Mouse (Mus musculus) MEL (cell line): ENCODE data around the gene Hlcs. TPM values are rescaled to one million over a fixed set of nuclear protein-coding genes. Genes with fewer than 3 reads are reported as not detected.

Source experiments
- DNase-seq: peaks from one replicate; pipeline ENCODE4 v3.0.0; 2011; ENCODE audit warnings: low read depth, low spot score
- H3K27ac ChIP-seq: 2 replicates; pipeline ENCODE4 v1.5.1; 2012; ENCODE audit warnings: low read depth, mild to moderate bottlenecking, control low read depth, low read length, moderate library complexity; ENCODE audit not compliant: control insufficient read depth
- H3K27me3 ChIP-seq, 2 experiments: fragments of 150-350 bp in 1 of 2; sonication (generic) in 1 of 2; 2 replicates each; pipeline ENCODE4 v1.6.1; 2012; ENCODE audit warnings: low read length in 2 of 2, mild to moderate bottlenecking in 2 of 2, improper control_type of control experiment in 1 of 2, moderate library complexity in 1 of 2; ENCODE audit not compliant: insufficient read depth in 2 of 2, control insufficient read depth in 1 of 2
- H3K36me3 ChIP-seq, 2 experiments: 2 replicates each; pipeline ENCODE4 v1.6.1; 2012 to 2014; ENCODE audit warnings: low read length in 2 of 2, improper control_type of control experiment in 1 of 2, inconsistent platforms in 1 of 2, mild to moderate bottlenecking in 1 of 2; ENCODE audit not compliant: insufficient read depth in 2 of 2, control insufficient read depth in 1 of 2
- H3K4me1 ChIP-seq, 2 experiments: fragments of 150-350 bp in 1 of 2; sonication (generic) in 1 of 2; 2 replicates each; pipeline ENCODE4 v1.6.1; 2012; ENCODE audit warnings: low read length in 2 of 2, improper control_type of control experiment in 1 of 2, mild to moderate bottlenecking in 1 of 2; ENCODE audit not compliant: insufficient read depth in 2 of 2, control insufficient read depth in 1 of 2
- H3K4me3 ChIP-seq, 2 experiments: fragments of 150-350 bp in 1 of 2; sonication (generic) in 1 of 2; 2 replicates each; pipeline ENCODE4 v1.5.1; 2012; ENCODE audit warnings: low read depth in 2 of 2, low read length in 2 of 2, mild to moderate bottlenecking in 2 of 2, moderate library complexity in 2 of 2, control low read depth in 1 of 2, improper control_type of control experiment in 1 of 2; ENCODE audit not compliant: control insufficient read depth in 1 of 2, insufficient read depth in 1 of 2
- H3K79me2 ChIP-seq: 2 replicates; pipeline ENCODE4 v1.6.1; 2012; ENCODE audit warnings: mild to moderate bottlenecking, low read length, moderate library complexity; ENCODE audit not compliant: control insufficient read depth, poor library complexity, insufficient read depth
- H3K9ac ChIP-seq: 2 replicates; pipeline ENCODE4 v1.6.1; 2012; ENCODE audit warnings: low read depth, mild to moderate bottlenecking, control low read depth, low read length, moderate library complexity; ENCODE audit not compliant: control insufficient read depth, poor library complexity, severe bottlenecking
- H3K9me3 ChIP-seq: fragments of 150-350 bp; sonication (generic); replicated peaks from 2 replicates; pipeline ENCODE4 v1.6.1; 2012; ENCODE audit warnings: mild to moderate bottlenecking, low read length, improper control_type of control experiment, moderate library complexity; ENCODE audit not compliant: insufficient read depth
- CHD1 ChIP-seq: IDR thresholded peaks from 2 replicates; pipeline ENCODE4 v1.6.1; 2012; ENCODE audit warnings: low read depth, mild to moderate bottlenecking, inconsistent platforms, low read length, improper control_type of control experiment
- CTCF ChIP-seq, 3 experiments: IDR thresholded peaks in 2 of 3; conservative IDR thresholded peaks in 1 of 3; 2 replicates each; pipeline ENCODE4 v1.5.1; 2011 to 2012; ENCODE audit warnings: low read length in 3 of 3, low read depth in 2 of 3, mild to moderate bottlenecking in 2 of 3, improper control_type of control experiment in 1 of 3, inconsistent platforms in 1 of 3, mixed read lengths in 1 of 3, moderate library complexity in 1 of 3; ENCODE audit not compliant: control insufficient read depth in 1 of 3, insufficient read depth in 1 of 3, poor library complexity in 1 of 3, severe bottlenecking in 1 of 3
- E2F4 ChIP-seq: IDR thresholded peaks from 2 replicates; pipeline ENCODE4 v1.6.1; 2011; ENCODE audit warnings: low read depth, low read length, improper control_type of control experiment, borderline replicate concordance
- EP300 ChIP-seq, 2 experiments: IDR thresholded peaks; 2 replicates each; pipeline ENCODE4 v1.6.1; 2011; ENCODE audit warnings: improper control_type of control experiment in 2 of 2, low read length in 2 of 2, low read depth in 1 of 2, mild to moderate bottlenecking in 1 of 2
- GATA1 ChIP-seq: IDR thresholded peaks from 2 replicates; pipeline ENCODE4 v1.6.1; 2011; ENCODE audit warnings: low read depth, low read length, improper control_type of control experiment
- MAFK ChIP-seq: IDR thresholded peaks from 2 replicates; pipeline ENCODE4 v1.6.1; 2011; ENCODE audit warnings: low read depth, mild to moderate bottlenecking, low read length, improper control_type of control experiment, borderline replicate concordance
- MAZ ChIP-seq: IDR thresholded peaks from 2 replicates; pipeline ENCODE4 v1.6.1; 2012; ENCODE audit warnings: low read depth, mild to moderate bottlenecking, inconsistent platforms, low read length, improper control_type of control experiment
- MEF2A ChIP-seq: IDR thresholded peaks from 2 replicates; pipeline ENCODE4 v1.6.1; 2014; ENCODE audit warnings: low read depth, mild to moderate bottlenecking, inconsistent platforms, low read length, improper control_type of control experiment; ENCODE audit not compliant: poor library complexity, insufficient replicate concordance, severe bottlenecking; ENCODE audit errors: extremely low read depth
- USF1 ChIP-seq: IDR thresholded peaks from 2 replicates; pipeline ENCODE4 v1.6.1; 2014; ENCODE audit warnings: low read depth, mild to moderate bottlenecking, inconsistent platforms, low read length, improper control_type of control experiment, moderate library complexity
- ZKSCAN1 ChIP-seq: IDR thresholded peaks from 2 replicates; pipeline ENCODE4 v1.6.1; 2012; ENCODE audit warnings: low read depth, mild to moderate bottlenecking, inconsistent platforms, low read length, improper control_type of control experiment, moderate library complexity
- ZMIZ1 ChIP-seq: IDR thresholded peaks from 2 replicates; pipeline ENCODE4 v1.6.1; 2012; ENCODE audit warnings: low read depth, mild to moderate bottlenecking, inconsistent platforms, low read length, improper control_type of control experiment, moderate library complexity
- ZNF384 ChIP-seq: IDR thresholded peaks from 2 replicates; pipeline ENCODE4 v1.6.1; 2012; ENCODE audit warnings: low read depth, mild to moderate bottlenecking, inconsistent platforms, low read length, improper control_type of control experiment
- polyA plus RNA-seq, 2 experiments: library from polyadenylated mRNA; stranded (reverse) in 1 of 2; unstranded in 1 of 2; fragments of >175 nt in 1 of 2; fragments of >200 nt in 1 of 2; gene quantifications; 2 replicates each; pipeline versions ENCODE4 v1.2.1 to v1.2.4; 2012; ENCODE audit warnings: low replicate concordance in 2 of 2, low read depth in 1 of 2; ENCODE audit not compliant: insufficient read length in 2 of 2, insufficient read depth in 1 of 2, missing spikeins in 1 of 2
- total RNA-seq: library from RNA; depleted of rRNA; stranded (reverse); fragments of 300-350 nt; gene quantifications from 2 replicates; pipeline ENCODE4 v1.2.3, GENCODE M21; 2012

The Hlcs gene
- total and polyA plus RNA-seq, 3 experiments: 3.3 to 6.4 TPM; not detected in 1

GRCm38 (mm10) chr16:94173361-94173760 is 140.0 kb downstream of the Hlcs start (continued):
- TF ChIP-seq MEF2A (no peak), ZKSCAN1 (no peak), EP300 (IDR thresholded peaks at IDR 0.05; ENCODE audit: low read depth in 1 of 2, low read length in 2 of 2) (no peak)

- peaks cover 0 to 2% of the 10 kb centered on the region in 2 experiments; a peak in 1 of 4 replicates for H3K36me3 ChIP-seq
- H3K9me3 ChIP-seq: no peaks in the 10 kb centered on the region
- H3K4me3 ChIP-seq: no peak overlapping the region
- no peak overlapping the region for H3K9ac ChIP-seq
- no peak overlapping the region for H3K27ac ChIP-seq
- no peak for DNase-seq
- no peaks in the 10 kb centered on the region for H3K4me1 ChIP-seq
- no peak for TF ChIP-seq MAFK
- TF ChIP-seq CHD1: no peak
- no peak for TF ChIP-seq USF1
- no peaks in the 10 kb centered on the region for H3K27me3 ChIP-seq
- H3K79me2 ChIP-seq: no peaks in the 10 kb centered on the region
These were observed 143.2 kb downstream of the Hlcs start for GRCm38 (mm10) chr16:94170218-94170617.

GRCm38 (mm10) chr16:94168655-94169545 is 144.5 kb downstream of the Hlcs start:
- Histone ChIP-seq H3K9me3 (no peaks in the 10 kb centered on the region), H3K79me2 (no peaks in the 10 kb centered on the region), H3K4me3 (no peak overlapping the region), H3K4me1 (no peaks in the 10 kb centered on the region), H3K27me3 (no peaks in the 10 kb centered on the region), H3K9ac (no peak overlapping the region), H3K27ac (no peak overlapping the region), H3K36me3 (no peaks in the 10 kb centered on the region; a peak in 1 of 4 replicates)
- TF ChIP-seq GATA1: no peak
- TF ChIP-seq E2F4: no peak
- TF ChIP-seq ZKSCAN1: no peak
- no peak for TF ChIP-seq MAZ
- peak in 2 of 3 experiments; percentile 23 to 46; a peak in 4 of 6 replicates for TF ChIP-seq CTCF (IDR thresholded peaks at IDR 0.05 in 2 of 3, conservative IDR thresholded peaks at IDR 0.05 in 1 of 3; ENCODE audit: control insufficient read depth in 1 of 3, insufficient read depth in 1 of 3, low read depth in 2 of 3, low read length in 3 of 3, poor library complexity in 1 of 3, severe bottlenecking in 1 of 3)
- peak; percentile 56 for TF ChIP-seq ZNF384
- no peak for TF ChIP-seq ZMIZ1
- DNase-seq: peak; percentile 19
